Mouse (Mus musculus): ENCODE results near the gene Dbp.
A peak's percentile ranks its signal among the peaks of the same experiment; 100 is the strongest.

GRCm38 (mm10) chr7:45715090-45715708 is 10.3 kb downstream of the Dbp start, which contains the start of gene Rpl18:
- TF ChIP-seq CTCF (IDR thresholded peaks at IDR 0.05; ENCODE audit: low read depth) (peak; percentile 6; the same call in 1 of the 2 replicates), EP300 (IDR thresholded peaks at IDR 0.05; ENCODE audit: low read depth) (peak; percentile 64; the same call in 1 of the 2 replicates)

Data from liver, postnatal 0 days (tissue).